In genomic region chr16:13575306-13575705, GRCm38 (mm10) we compare ENCODE assay signal across 19 mouse cellular contexts.
A peak's percentile ranks its signal among the peaks of the same experiment; 100 is the strongest.
DNase-seq lines count a peak whose midpoint lies in the region; ATAC-seq and TF ChIP-seq lines count a peak whose summit lies in the region.
"Had no signal": no experiment of that assay in that cellular context is flagged by ENCODE, and none has a peak within 500 bp of the region (broad histone marks: within the 10 kb centered on the region; RNA-seq: fewer than 3 reads in every experiment).

No protein-coding gene starts in this region.

- no peak for TF ChIP-seq CTCF in heart, adult 2 months (IDR thresholded peaks at IDR 0.05)

- no peaks in the 10 kb centered on the region for H3K27me3 ChIP-seq in heart, adult 2 months (ENCODE audit: control insufficient read depth, insufficient read depth, low read length)
- no peaks in the 10 kb centered on the region for H3K27me3 ChIP-seq in liver, embryonic 16.5 days (ENCODE audit: control insufficient read depth, insufficient read depth, low read depth, low read length)
- H3K27me3 ChIP-seq: forebrain, embryonic 13.5 days; hindbrain, embryonic 13.5 days; limb, embryonic 15.5 days; megakaryocyte, embryonic 14.5 days; neural tube, embryonic 12.5 days had no signal

- no peak overlapping the region for H3K4me3 ChIP-seq in heart, adult 2 months
- no peak overlapping the region for H3K4me3 ChIP-seq in liver, embryonic 16.5 days (ENCODE audit: low read depth, low read length)
- H3K4me3 ChIP-seq: forebrain, embryonic 13.5 days; hindbrain, embryonic 13.5 days; limb, embryonic 15.5 days; megakaryocyte, embryonic 14.5 days; neural tube, embryonic 12.5 days had no signal

- TF ChIP-seq EP300 in heart, adult 2 months (IDR thresholded peaks at IDR 0.05; ENCODE audit: insufficient read depth, low read depth, low read length): no peak

- peak in 1 of 2 experiments; percentile 39 for DNase-seq in heart, adult 2 months
- no peak for DNase-seq in heart, postnatal 36 days
- peak; percentile 34 for DNase-seq in c-Kit-positive CD71-positive TER-119-negative erythroid progenitor cells, embryonic 14.5 days (ENCODE audit: low read depth)
- peak; percentile 32 for DNase-seq in heart, postnatal 4 days
- no peak for DNase-seq in layer of hippocampus, postnatal 14 days (ENCODE audit: low spot score in 2 of 2)
- no peak for DNase-seq in left cerebral cortex, adult 9 months (ENCODE audit: low spot score in 2 of 2)
- no peak for DNase-seq in layer of hippocampus, adult 18-20 months (ENCODE audit: low spot score in 2 of 2)
- DNase-seq: cerebellum, adult 11 months; cerebellum, postnatal 25 days; kidney, adult 11 months; kidney, postnatal 10 days; lung, postnatal 10 days; right cerebral cortex, postnatal 25 days had no signal

- no peak overlapping the region for H3K4me2 ChIP-seq in liver, embryonic 16.5 days (ENCODE audit: low read depth, low read length)
- H3K4me2 ChIP-seq: forebrain, embryonic 13.5 days; hindbrain, embryonic 13.5 days; limb, embryonic 15.5 days; neural tube, embryonic 12.5 days had no signal

- peak overlapping the region; percentile 23; the same call in 1 of the 2 replicates for H3K27ac ChIP-seq in heart, adult 2 months
- H3K27ac ChIP-seq in liver, embryonic 16.5 days (ENCODE audit: low read length): no peak overlapping the region
- H3K27ac ChIP-seq: forebrain, embryonic 13.5 days; hindbrain, embryonic 13.5 days; limb, embryonic 15.5 days; neural tube, embryonic 12.5 days had no signal

- no peaks in the 10 kb centered on the region; the same call in 1 of the 2 replicates for H3K36me3 ChIP-seq in heart, adult 2 months (ENCODE audit: control insufficient read depth, insufficient read depth, low read length)
- H3K36me3 ChIP-seq in liver, embryonic 16.5 days (ENCODE audit: control insufficient read depth, insufficient read depth): no peaks in the 10 kb centered on the region
- H3K36me3 ChIP-seq: hindbrain, embryonic 13.5 days; limb, embryonic 15.5 days; neural tube, embryonic 12.5 days had no signal

- no peaks in the 10 kb centered on the region for H3K79me2 ChIP-seq in heart, adult 2 months (replicated peaks; ENCODE audit: control insufficient read depth, insufficient read depth, low read length)

- no peaks in the 10 kb centered on the region for H3K9me3 ChIP-seq in liver, embryonic 16.5 days (replicated peaks; ENCODE audit: control insufficient read depth, low read length)
- H3K9me3 ChIP-seq: forebrain, embryonic 13.5 days; hindbrain, embryonic 13.5 days; limb, embryonic 15.5 days; megakaryocyte, embryonic 14.5 days; neural tube, embryonic 12.5 days had no signal

- 61% methylated on average over 4 of the region's 4 CpGs for WGBS in heart, adult 2 months
- 44% methylated on average over 4 of the region's 4 CpGs for WGBS in liver, embryonic 16.5 days (ENCODE audit: insufficient replicate concordance)

- intact Hi-C loops in heart, adult 2 months (cut with DNase I): no loop called here
- intact Hi-C loops in heart, postnatal 36 days (cut with DNase I): no loop called here

- no peak for TF ChIP-seq POLR2A in heart, adult 2 months (IDR thresholded peaks at IDR 0.05; ENCODE audit: insufficient read depth, low read depth, low read length)

- no peak overlapping the region for H3K9ac ChIP-seq in heart, adult 2 months (ENCODE audit: low read depth, low read length)
- no peak overlapping the region for H3K9ac ChIP-seq in liver, embryonic 16.5 days (ENCODE audit: low read depth, low read length)
- H3K9ac ChIP-seq: forebrain, embryonic 13.5 days; hindbrain, embryonic 13.5 days; limb, embryonic 15.5 days; neural tube, embryonic 12.5 days had no signal

- ATAC-seq in liver, embryonic 16.5 days (ENCODE audit: low read depth): peak; percentile 47
- ATAC-seq: forebrain, embryonic 13.5 days had no signal

- H3K4me1 ChIP-seq in heart, adult 2 months (ENCODE audit: control insufficient read depth, insufficient read depth, low read length): no peaks in the 10 kb centered on the region; the same call in none of the 2 replicates
- H3K4me1 ChIP-seq in liver, embryonic 16.5 days (ENCODE audit: control insufficient read depth, low read depth, low read length): peaks cover 3% of the 10 kb centered on the region; the same call in 1 of the 2 replicates
- H3K4me1 ChIP-seq: forebrain, embryonic 13.5 days; limb, embryonic 15.5 days had no signal

Comparison
In these comparisons a context has a peak if more than half of its experiments do, and no peak if none do; other contexts are left out.
1. DNase-seq: peak in c-Kit-positive CD71-positive TER-119-negative erythroid progenitor cells, embryonic 14.5 days (single experiment) and heart, postnatal 4 days (single experiment); none in heart, postnatal 36 days (0 of 2), layer of hippocampus, postnatal 14 days (0 of 2), left cerebral cortex, adult 9 months (0 of 2) and layer of hippocampus, adult 18-20 months (0 of 2).